Mouse (Mus musculus) E14TG2a.4 (cell line): Measurements from ENCODE around the gene Trpc7.
A peak's percentile ranks its signal among the peaks of the same experiment; 100 is the strongest.

Experiments used
- H3K27me3 ChIP-seq: 2 replicates; pipeline ENCODE4 v1.6.1; 2014; ENCODE audit warnings: low read length, control low read depth; ENCODE audit not compliant: insufficient read depth
- H3K36me3 ChIP-seq: 2 replicates; pipeline ENCODE4 v1.6.1; 2014; ENCODE audit warnings: low read length, control low read depth; ENCODE audit not compliant: insufficient read depth
- H3K4me1 ChIP-seq: replicated peaks from 2 replicates; pipeline ENCODE4 v1.6.1; 2014; ENCODE audit warnings: low read depth, low read length, control low read depth
- H3K4me3 ChIP-seq: replicated peaks from 2 replicates; pipeline ENCODE4 v1.5.1; 2014; ENCODE audit warnings: mild to moderate bottlenecking, low read length
- H3K9me3 ChIP-seq: 2 replicates; pipeline ENCODE4 v1.6.1; 2014; ENCODE audit warnings: low read length, control low read depth
- CTCF ChIP-seq: conservative IDR thresholded peaks from 2 replicates; pipeline ENCODE4 v1.5.1; 2014; ENCODE audit warnings: low read length
- NANOG ChIP-seq: IDR thresholded peaks from 2 replicates; pipeline ENCODE4 v1.6.1; 2014; ENCODE audit warnings: borderline replicate concordance, low read length, mixed read lengths
- POU5F1 ChIP-seq: IDR thresholded peaks from 2 replicates; pipeline ENCODE4 v1.6.1; 2014; ENCODE audit warnings: low read length, borderline replicate concordance

The Trpc7 gene

GRCm38 (mm10) chr13:56806776-56807490, 88.9 kb downstream of the Trpc7 start:
- peaks cover 7% of the 10 kb centered on the region; the same call in 1 of the 2 replicates for H3K27me3 ChIP-seq
- no peaks in the 10 kb centered on the region for H3K36me3 ChIP-seq
- peaks cover 6% of the 10 kb centered on the region; the same call in 1 of the 2 replicates for H3K4me1 ChIP-seq
- H3K9me3 ChIP-seq, result no peaks in the 10 kb centered on the region
- peak overlapping the region; percentile 33; the same call in 1 of the 2 replicates for H3K4me3 ChIP-seq
- TF ChIP-seq NANOG (no peak), CTCF (peak; percentile 77), POU5F1 (no peak)

GRCm38 (mm10) chr13:56805131-56805530, 90.7 kb downstream of the Trpc7 start:
- H3K4me1 ChIP-seq, result peaks cover 6% of the 10 kb centered on the region; the same call in 1 of the 2 replicates
- H3K4me3 ChIP-seq, result no peak overlapping the region
- TF ChIP-seq POU5F1, result no peak
- TF ChIP-seq CTCF, result no peak
- TF ChIP-seq NANOG, result no peak
- no peaks in the 10 kb centered on the region for H3K36me3 ChIP-seq
- H3K9me3 ChIP-seq, result no peaks in the 10 kb centered on the region
- peaks cover 4% of the 10 kb centered on the region; the same call in 1 of the 2 replicates for H3K27me3 ChIP-seq

- Histone ChIP-seq H3K9me3 (peaks cover 10% of the 10 kb centered on the region), H3K4me1 (peaks cover 12% of the 10 kb centered on the region), H3K36me3 (no peaks in the 10 kb centered on the region), H3K27me3 (peaks cover 5% of the 10 kb centered on the region; the same call in 1 of the 2 replicates), H3K4me3 (no peak overlapping the region)
- no peak for TF ChIP-seq NANOG
- TF ChIP-seq CTCF, result no peak
- TF ChIP-seq POU5F1, result no peak
Observed at GRCm38 (mm10) chr13:56797459-56797858, 98.3 kb downstream of the Trpc7 start.

- Histone ChIP-seq H3K27me3 (peaks cover 8% of the 10 kb centered on the region; the same call in 1 of the 2 replicates), H3K36me3 (no peaks in the 10 kb centered on the region), H3K9me3 (peaks cover 10% of the 10 kb centered on the region), H3K4me1 (peaks cover 12% of the 10 kb centered on the region), H3K4me3 (no peak overlapping the region)
- no peak for TF ChIP-seq CTCF
- no peak for TF ChIP-seq POU5F1
- no peak for TF ChIP-seq NANOG
Observed at GRCm38 (mm10) chr13:56795501-56795900, 100.3 kb downstream of the Trpc7 start.

GRCm38 (mm10) chr13:56794441-56794840, 101.4 kb downstream of the Trpc7 start:
- H3K36me3 ChIP-seq, result no peaks in the 10 kb centered on the region
- no peak overlapping the region for H3K4me3 ChIP-seq
- peaks cover 10% of the 10 kb centered on the region for H3K9me3 ChIP-seq
- TF ChIP-seq NANOG, result no peak
- no peak for TF ChIP-seq CTCF
- no peak for TF ChIP-seq POU5F1
- H3K4me1 ChIP-seq, result peaks cover 12% of the 10 kb centered on the region
- peaks cover 8% of the 10 kb centered on the region; the same call in 1 of the 2 replicates for H3K27me3 ChIP-seq

- Histone ChIP-seq H3K36me3 (no peaks in the 10 kb centered on the region), H3K4me3 (no peak overlapping the region), H3K4me1 (peaks cover 12% of the 10 kb centered on the region), H3K9me3 (peaks cover 10% of the 10 kb centered on the region), H3K27me3 (peaks cover 8% of the 10 kb centered on the region; the same call in 1 of the 2 replicates)
- no peak for TF ChIP-seq NANOG
- TF ChIP-seq POU5F1, result no peak
- TF ChIP-seq CTCF, result no peak
Observed at GRCm38 (mm10) chr13:56792844-56793243, 102.9 kb downstream of the Trpc7 start.

GRCm38 (mm10) chr13:56790683-56791082, 105.1 kb downstream of the Trpc7 start:
- Histone ChIP-seq H3K27me3 (peaks cover 8% of the 10 kb centered on the region; the same call in 1 of the 2 replicates), H3K4me3 (no peak overlapping the region), H3K9me3 (no peaks in the 10 kb centered on the region), H3K4me1 (peaks cover 12% of the 10 kb centered on the region), H3K36me3 (no peaks in the 10 kb centered on the region)
- TF ChIP-seq POU5F1 (no peak), CTCF (no peak), NANOG (no peak)

GRCm38 (mm10) chr13:56782621-56783020, 113.2 kb downstream of the Trpc7 start:
- peaks cover 13% of the 10 kb centered on the region for H3K4me1 ChIP-seq
- H3K27me3 ChIP-seq, result peaks cover 15% of the 10 kb centered on the region
- H3K4me3 ChIP-seq, result no peak overlapping the region
- H3K9me3 ChIP-seq, result peaks cover 5% of the 10 kb centered on the region; the same call in 1 of the 2 replicates
- no peaks in the 10 kb centered on the region for H3K36me3 ChIP-seq
- no peak for TF ChIP-seq NANOG
- TF ChIP-seq CTCF, result no peak
- TF ChIP-seq POU5F1, result no peak

GRCm38 (mm10) chr13:56781697-56782096, 114.1 kb downstream of the Trpc7 start:
- TF ChIP-seq NANOG, result no peak
- TF ChIP-seq CTCF, result no peak
- TF ChIP-seq POU5F1, result no peak
- Histone ChIP-seq H3K27me3 (peaks cover 22% of the 10 kb centered on the region), H3K4me3 (no peak overlapping the region), H3K9me3 (peaks cover 5% of the 10 kb centered on the region; the same call in 1 of the 2 replicates), H3K4me1 (peaks cover 13% of the 10 kb centered on the region), H3K36me3 (no peaks in the 10 kb centered on the region)
